Mouse (Mus musculus) embryonic fibroblast, embryonic 13.5 days (primary cell): ENCODE results near the gene Cnpy2. TPM values are rescaled to one million over a fixed set of nuclear protein-coding genes. Genes with fewer than 3 reads are reported as not detected.
A peak's percentile ranks its signal among the peaks of the same experiment; 100 is the strongest.

Experiments
- H3K27ac ChIP-seq: 2 replicates; pipeline ENCODE4 v1.5.1; 2012; ENCODE audit warnings: low read length, control low read depth, inconsistent platforms; ENCODE audit not compliant: insufficient read depth
- H3K4me1 ChIP-seq: 2 replicates; pipeline ENCODE4 v1.6.1; 2011; ENCODE audit warnings: low read length; ENCODE audit not compliant: control insufficient read depth, insufficient read depth
- H3K4me3 ChIP-seq: 2 replicates; pipeline ENCODE4 v1.5.1; 2011; ENCODE audit warnings: mild to moderate bottlenecking, control low read depth, low read length; ENCODE audit not compliant: insufficient read depth
- CTCF ChIP-seq: IDR thresholded peaks from 2 replicates; pipeline ENCODE4 v1.5.1; 2011; ENCODE audit warnings: mild to moderate bottlenecking, control low read depth, low read length, moderate library complexity, borderline replicate concordance; ENCODE audit not compliant: insufficient read depth
- POLR2A ChIP-seq: IDR thresholded peaks from 2 replicates; pipeline ENCODE4 v1.6.1; 2011; ENCODE audit warnings: low read depth, mild to moderate bottlenecking, control low read depth, low read length, moderate library complexity
- polyA plus RNA-seq: library from polyadenylated mRNA; stranded (reverse); fragments of >200 nt; gene quantifications from 2 replicates; pipeline ENCODE4 v1.2.4, GENCODE M21; 2011; ENCODE audit warnings: low read depth; ENCODE audit not compliant: missing spikeins, insufficient read length

Cnpy2 gene
- polyA plus RNA-seq, 1 experiment: 145 TPM

DNA sequence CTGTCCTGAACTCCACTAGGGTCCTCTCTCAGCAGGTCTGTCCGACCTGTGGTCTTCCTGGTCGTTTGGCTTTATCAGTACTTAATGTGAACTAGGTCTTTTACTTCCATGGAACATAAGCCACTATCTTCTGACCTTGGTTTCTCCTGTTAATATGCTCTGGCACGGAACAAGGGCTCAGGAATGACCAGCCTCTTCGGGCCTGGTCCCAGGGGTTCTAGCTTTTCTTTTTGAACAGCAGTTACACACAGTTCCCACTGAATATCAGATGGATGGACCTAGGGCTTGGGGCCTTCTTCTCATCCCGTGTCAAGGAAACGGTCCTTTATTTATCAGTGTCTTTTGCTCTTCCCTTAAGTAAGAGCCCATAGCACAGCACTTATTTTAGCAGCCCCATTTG, 39.6 kb downstream of the Cnpy2 start:
- no peaks in the 10 kb centered on the region for H3K4me1 ChIP-seq
- no peak overlapping the region for H3K27ac ChIP-seq
- TF ChIP-seq CTCF (no peak), POLR2A (no peak)
- no peak overlapping the region for H3K4me3 ChIP-seq

DNA sequence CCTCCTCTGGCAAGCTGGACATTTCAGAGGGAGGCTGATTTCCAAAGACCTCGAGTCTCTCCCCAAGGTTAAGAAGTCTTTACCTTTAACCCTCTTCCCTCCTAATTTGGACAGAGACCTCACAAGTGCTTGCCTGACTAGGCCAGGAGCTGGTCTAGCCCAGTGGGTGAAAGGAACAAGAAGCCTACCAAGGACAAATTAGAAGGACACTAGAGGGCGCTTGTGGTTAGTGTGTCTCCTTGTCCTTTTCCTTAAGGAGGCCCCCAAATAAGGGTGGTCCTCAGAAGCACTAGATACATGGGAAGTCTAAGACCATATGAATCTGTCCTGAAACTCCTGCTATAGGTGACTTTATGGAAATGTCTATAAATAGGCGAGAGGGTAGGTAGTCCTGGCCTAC, 40.3 kb downstream of the Cnpy2 start:
- Histone ChIP-seq H3K4me3 (no peak overlapping the region), H3K27ac (no peak overlapping the region), H3K4me1 (no peaks in the 10 kb centered on the region)
- no peak for TF ChIP-seq CTCF
- no peak for TF ChIP-seq POLR2A

DNA sequence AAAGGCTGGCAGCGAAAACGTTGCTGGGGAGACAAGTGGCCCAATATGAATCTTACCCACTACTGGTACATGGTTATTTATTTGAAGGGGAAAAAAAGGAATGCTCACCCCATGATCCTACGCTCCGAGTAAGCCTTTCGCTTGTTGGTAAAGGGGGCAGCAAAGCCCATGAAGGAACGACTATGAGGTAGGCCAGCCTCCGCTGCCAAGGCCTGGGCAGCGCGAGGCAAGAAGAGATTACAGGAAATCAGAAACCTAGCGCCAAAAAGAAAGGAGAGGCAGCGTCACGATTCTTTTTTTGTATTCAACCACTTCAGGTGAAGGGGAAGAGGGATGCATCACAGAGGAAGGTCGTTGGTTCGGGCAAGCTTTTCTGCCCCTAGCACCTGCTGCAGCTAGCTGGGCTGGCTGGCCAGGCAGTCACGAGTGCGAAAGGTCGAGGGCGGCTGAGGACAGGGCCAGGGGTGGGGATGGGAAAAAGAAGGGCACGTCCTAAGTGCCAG, 45.7 kb downstream of the Cnpy2 start:
- Histone ChIP-seq H3K4me3 (peak overlapping the region; percentile 72), H3K27ac (peak overlapping the region; percentile 60), H3K4me1 (peaks cover 4% of the 10 kb centered on the region; the same call in 1 of the 2 replicates)
- TF ChIP-seq CTCF (no peak), POLR2A (no peak; the same call in 1 of the 2 replicates)

DNA sequence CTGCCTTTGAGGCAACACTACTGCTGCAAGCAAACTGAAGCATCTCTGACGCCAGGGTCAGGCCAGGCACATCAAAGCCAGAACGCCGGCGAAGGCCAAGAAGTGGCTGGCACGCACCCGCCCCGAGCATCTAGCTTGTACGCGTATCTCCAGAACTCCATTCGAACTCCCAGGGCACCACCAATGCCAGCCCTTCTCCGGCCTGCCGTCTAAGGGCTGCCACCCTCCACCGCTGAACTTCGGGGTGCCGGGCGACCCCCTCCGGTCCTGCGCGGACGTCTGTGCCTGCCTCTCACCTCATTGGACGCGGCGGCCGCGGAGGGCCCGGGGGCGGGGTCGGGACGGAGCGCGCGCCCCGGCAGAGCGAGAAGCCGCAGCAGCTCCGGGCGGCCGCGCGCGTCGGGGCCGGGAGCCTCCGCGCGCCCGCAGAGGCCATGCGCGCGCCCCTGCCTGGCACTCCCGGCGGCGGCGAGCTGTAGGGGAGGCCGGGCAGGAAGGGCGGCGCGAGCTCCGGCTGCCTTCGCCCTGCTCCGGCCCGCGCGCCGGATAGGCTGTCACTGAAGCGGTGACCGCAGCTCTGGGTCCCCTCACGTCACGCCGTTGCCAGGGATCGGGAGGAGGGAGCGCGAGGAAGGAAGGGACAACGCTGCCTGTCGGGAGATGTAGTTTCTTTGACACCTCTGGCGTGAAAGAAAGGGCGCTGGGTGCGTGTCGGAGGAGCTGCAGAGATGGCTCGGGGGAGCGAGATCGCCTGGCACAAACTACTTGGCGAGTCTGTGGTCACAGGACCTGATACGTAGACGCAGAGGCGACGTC, 46.4 kb downstream of the Cnpy2 start, which contains the start of gene Coq10a:
Gene Coq10a, minus strand, starts transcription at position 596 of the 816 bp plus-strand sequence.
- peak within 1 kb of the TSS; percentile 63 for H3K27ac ChIP-seq
- TF ChIP-seq POLR2A (peak; percentile 94), CTCF (no peak)
- peak within 1 kb of the TSS; percentile 72 for H3K4me3 ChIP-seq

DNA sequence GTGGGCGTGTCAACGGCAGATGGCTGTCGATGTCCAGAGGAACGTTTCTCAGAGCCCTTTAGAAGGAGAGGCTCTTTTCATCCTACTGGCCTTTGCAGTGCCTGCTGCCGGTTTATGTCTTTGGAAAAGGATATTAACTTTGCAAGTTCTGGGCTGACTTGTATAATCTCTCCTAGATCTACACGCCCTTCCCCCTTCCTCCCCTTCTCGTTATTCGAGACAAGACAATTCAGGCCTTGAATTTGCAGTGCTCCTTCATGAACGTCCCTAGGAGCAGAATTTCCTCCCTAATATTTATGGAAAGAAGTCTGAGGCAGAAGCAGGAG, 46.9 kb downstream of the Cnpy2 start:
- TF ChIP-seq POLR2A: no peak
- no peak for TF ChIP-seq CTCF
- Histone ChIP-seq H3K4me1 (peaks cover 4% of the 10 kb centered on the region; the same call in 1 of the 2 replicates), H3K27ac (peak overlapping the region; percentile 63), H3K4me3 (peak overlapping the region; percentile 27)

More for the DNA sequence above, 46.4 kb downstream of the Cnpy2 start, which contains the start of gene Coq10a:
- H3K4me1 ChIP-seq: peaks cover 4% of the 10 kb centered on the region; the same call in 1 of the 2 replicates

DNA sequence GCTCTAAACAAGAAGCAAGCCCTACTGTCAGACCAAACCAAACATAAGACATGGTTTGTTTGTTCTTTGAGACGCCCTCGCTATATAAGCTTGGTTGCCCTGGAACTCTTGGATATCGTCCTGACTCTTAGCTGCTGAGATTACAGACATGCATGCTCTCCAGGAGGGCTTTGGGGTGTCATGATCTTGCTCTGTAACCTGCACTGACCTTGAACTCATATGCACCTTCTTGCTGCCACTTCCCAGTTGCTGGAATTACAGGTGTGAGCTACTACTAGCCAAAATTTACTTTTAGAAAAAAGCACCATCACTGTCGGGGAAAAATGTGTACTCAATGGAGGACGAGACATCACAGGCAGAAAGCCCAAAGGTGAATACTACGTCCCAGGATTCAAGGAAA, 47.3 kb downstream of the Cnpy2 start:
- TF ChIP-seq POLR2A (no peak), CTCF (no peak)
- peaks cover 4% of the 10 kb centered on the region; the same call in 1 of the 2 replicates for H3K4me1 ChIP-seq
- peak overlapping the region; percentile 63; the same call in 1 of the 2 replicates for H3K27ac ChIP-seq
- peak overlapping the region; percentile 27 for H3K4me3 ChIP-seq

DNA sequence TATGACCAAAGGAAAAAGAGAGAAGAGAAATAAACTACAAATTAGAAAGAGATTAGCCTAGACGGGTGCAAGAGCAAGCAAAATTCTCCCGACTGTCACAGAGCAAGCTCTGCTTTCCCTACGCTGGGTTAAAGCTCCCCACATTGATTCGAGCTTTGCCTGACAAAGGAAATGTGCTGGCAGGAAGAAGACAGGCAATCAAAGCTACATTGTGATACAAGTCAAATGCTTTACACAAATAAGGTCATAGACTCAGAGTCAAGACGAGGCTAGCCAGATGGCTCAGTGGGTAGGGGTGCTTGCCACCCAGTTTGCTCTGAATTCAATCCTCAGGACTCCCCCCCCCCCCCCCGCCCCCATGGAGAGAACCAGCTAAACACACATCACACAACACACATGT, 47.8 kb downstream of the Cnpy2 start:
- TF ChIP-seq CTCF (no peak), POLR2A (no peak)
- H3K4me3 ChIP-seq: no peak overlapping the region
- H3K4me1 ChIP-seq: peaks cover 4% of the 10 kb centered on the region; the same call in 1 of the 2 replicates
- H3K27ac ChIP-seq: no peak overlapping the region

DNA sequence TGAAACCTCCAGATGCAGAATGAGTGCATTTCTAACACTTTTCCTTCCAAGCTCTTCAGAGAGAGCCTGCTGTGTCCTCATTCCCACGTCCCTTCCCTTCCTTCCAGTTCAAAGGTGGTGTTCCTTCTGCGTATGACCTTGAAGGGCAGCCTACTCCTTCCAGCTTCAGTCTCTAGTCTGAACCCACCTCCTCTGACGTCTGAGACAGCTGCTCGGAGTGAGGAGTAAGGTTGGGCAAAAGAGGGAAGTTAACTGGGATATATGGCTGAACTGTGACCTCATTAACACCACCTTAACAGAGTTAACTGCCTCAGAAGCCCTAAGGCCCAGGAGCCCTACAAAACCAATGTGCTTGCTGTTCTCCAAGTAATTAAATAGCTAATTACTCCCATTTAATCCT, 48.3 kb downstream of the Cnpy2 start:
- no peak overlapping the region for H3K27ac ChIP-seq
- H3K4me3 ChIP-seq: no peak overlapping the region
- peaks cover 4% of the 10 kb centered on the region; the same call in 1 of the 2 replicates for H3K4me1 ChIP-seq
- TF ChIP-seq CTCF: no peak
- no peak for TF ChIP-seq POLR2A

DNA sequence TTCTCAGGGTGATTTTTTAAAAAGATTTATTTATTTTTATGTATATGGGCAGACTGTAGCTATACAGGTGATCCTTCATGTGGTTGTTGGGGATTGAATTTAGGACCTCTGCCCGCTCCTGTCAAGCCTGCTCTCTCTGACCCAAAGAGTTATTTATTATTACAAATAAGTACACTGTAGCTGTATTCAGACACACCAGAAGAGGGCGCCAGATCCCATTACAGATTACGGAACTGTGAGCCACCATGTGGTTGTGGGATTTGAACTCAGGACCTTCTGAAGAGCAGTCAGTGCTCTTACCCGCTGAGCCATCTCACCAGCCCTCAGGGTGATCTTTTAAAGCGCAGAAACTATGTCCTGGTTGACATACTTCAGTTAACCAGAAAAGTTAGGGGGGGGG, 49.9 kb downstream of the Cnpy2 start:
- Histone ChIP-seq H3K27ac (no peak overlapping the region), H3K4me3 (no peak overlapping the region), H3K4me1 (peaks cover 4% of the 10 kb centered on the region; the same call in 1 of the 2 replicates)
- TF ChIP-seq CTCF (no peak), POLR2A (no peak)
